Mouse (Mus musculus) urinary bladder, adult 2 months (tissue): ENCODE data around the gene Mip. TPM values are rescaled to one million over a fixed set of nuclear protein-coding genes. Genes with fewer than 3 reads are reported as not detected.
"Not testable (repeated sequence)": the region's sequence is repeated elsewhere in the genome, so short reads cannot be mapped to it uniquely, and the experiment has no call there.

Source experiments
- DNase-seq: peaks from one replicate; pipeline ENCODE4 v3.0.0; 2022; ENCODE audit warnings: low spot score
- polyA plus RNA-seq: library from polyadenylated mRNA; depleted of rRNA; stranded (reverse); fragments of >200 nt; gene quantifications from 2 replicates; pipeline ENCODE4 v1.2.3, GENCODE M21; 2012; rRNA removed

Gene Mip
- polyA plus RNA-seq = not detected in 2 replicates

GRCm38 (mm10) chr10:128225538-128225937, at the start of gene Mip:
Gene Mip, plus strand, starts transcription at chr10:128225838.
- DNase-seq = no peak

- DNase-seq = no peak
Observed at GRCm38 (mm10) chr10:128175996-128176755, 49.5 kb upstream of the Mip start.

GRCm38 (mm10) chr10:128177316-128177715, 48.3 kb upstream of the Mip start:
- no peak for DNase-seq

- no peak for DNase-seq
Observed at GRCm38 (mm10) chr10:128179989-128180388, 45.6 kb upstream of the Mip start, which contains the start of gene Rbms2. Gene Rbms2, minus strand, starts transcription at chr10:128180297.

GRCm38 (mm10) chr10:128184296-128184695, 41.3 kb upstream of the Mip start:
- DNase-seq = no peak

- DNase-seq = no peak
Observed at GRCm38 (mm10) chr10:128185277-128185940, 40.2 kb upstream of the Mip start.

- peak; percentile 43 for DNase-seq
Observed at GRCm38 (mm10) chr10:128185959-128186358, 39.7 kb upstream of the Mip start.

- DNase-seq = no peak
Observed at GRCm38 (mm10) chr10:128187181-128187605, 38.4 kb upstream of the Mip start.

GRCm38 (mm10) chr10:128188242-128188877, 37.3 kb upstream of the Mip start:
- no peak for DNase-seq

- no peak for DNase-seq
Observed at GRCm38 (mm10) chr10:128191472-128191871, 34.2 kb upstream of the Mip start.

GRCm38 (mm10) chr10:128192030-128192766, 33.4 kb upstream of the Mip start:
- not testable (repeated sequence) for DNase-seq

- DNase-seq = no peak
Observed at GRCm38 (mm10) chr10:128193113-128193512, 32.5 kb upstream of the Mip start.

GRCm38 (mm10) chr10:128194024-128194550, 31.6 kb upstream of the Mip start, which contains the start of gene Gls2:
Gene Gls2, plus strand, starts transcription at chr10:128194457.
- DNase-seq = peak; percentile 89

GRCm38 (mm10) chr10:128194551-128195461, 30.8 kb upstream of the Mip start:
- DNase-seq = no peak

GRCm38 (mm10) chr10:128201856-128202255, 23.8 kb upstream of the Mip start:
- no peak for DNase-seq

- DNase-seq = no peak
Observed at GRCm38 (mm10) chr10:128204941-128205340, 20.7 kb upstream of the Mip start.

GRCm38 (mm10) chr10:128208326-128208725, 17.3 kb upstream of the Mip start:
- no peak for DNase-seq

GRCm38 (mm10) chr10:128209311-128210009, 16.2 kb upstream of the Mip start:
- DNase-seq = no peak

GRCm38 (mm10) chr10:128210131-128210530, 15.5 kb upstream of the Mip start:
- no peak for DNase-seq

GRCm38 (mm10) chr10:128210954-128211353, 14.7 kb upstream of the Mip start:
- no peak for DNase-seq
